Mouse (Mus musculus) telencephalon, adult 2 months (tissue): ENCODE measurements around the gene Ankrd61.

Experiments used
- DNase-seq: peaks from one replicate; pipeline ENCODE4 v3.0.0-alpha.2; 2011; ENCODE audit warnings: low read depth, low spot score

Gene Ankrd61

DNA sequence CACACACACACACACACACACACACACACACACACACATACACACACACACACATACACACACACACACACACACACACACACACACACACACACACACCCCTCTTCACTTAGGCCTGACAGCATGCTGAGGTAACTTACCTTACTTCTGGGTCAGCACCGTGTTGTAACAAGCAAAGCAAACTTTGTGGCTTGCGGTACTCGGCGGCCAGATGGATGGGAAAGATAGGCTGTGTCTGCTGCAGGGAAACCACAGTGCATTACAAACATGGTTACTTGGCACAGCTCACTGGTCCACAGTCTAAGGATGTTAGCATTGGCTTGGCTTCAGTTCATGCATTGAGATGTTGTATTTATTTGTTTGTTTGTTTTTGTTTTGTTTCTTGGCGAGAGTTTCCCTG lies 4.1 kb downstream of the Ankrd61 start:
- DNase-seq: no peak

GRCm38 (mm10) chr5:143892255-143892886 lies 5.1 kb downstream of the Ankrd61 start:
- no peak for DNase-seq

GRCm38 (mm10) chr5:143890741-143891140 lies 6.7 kb downstream of the Ankrd61 start:
- no peak for DNase-seq

GRCm38 (mm10) chr5:143885274-143885673 lies 12.2 kb downstream of the Ankrd61 start:
- no peak for DNase-seq

DNA sequence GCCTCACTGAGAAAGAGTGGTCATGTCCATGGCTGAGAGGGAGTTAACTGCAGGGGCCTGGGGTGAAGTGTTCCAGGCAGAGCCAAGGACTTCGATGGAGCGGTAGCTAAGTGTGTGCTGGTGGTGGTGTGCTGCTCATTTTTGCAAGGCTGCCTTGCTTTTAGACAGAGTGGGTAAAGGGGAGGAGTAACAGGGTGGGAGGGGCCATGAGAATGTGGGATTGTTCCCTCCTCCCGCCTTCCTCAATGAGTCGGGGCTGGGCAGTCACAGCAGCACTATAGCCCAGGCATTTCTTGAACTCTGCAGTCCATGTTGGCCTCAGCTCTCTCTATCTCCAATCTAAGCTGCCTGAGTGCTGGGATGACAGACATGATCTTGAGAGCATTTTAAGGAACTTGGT lies 22.9 kb downstream of the Ankrd61 start:
- DNase-seq: no peak

- no peak for DNase-seq
Observed at GRCm38 (mm10) chr5:143871547-143872169, 25.8 kb downstream of the Ankrd61 start.
